Mouse (Mus musculus): Measurements from ENCODE around the gene Aloxe3.

DNA sequence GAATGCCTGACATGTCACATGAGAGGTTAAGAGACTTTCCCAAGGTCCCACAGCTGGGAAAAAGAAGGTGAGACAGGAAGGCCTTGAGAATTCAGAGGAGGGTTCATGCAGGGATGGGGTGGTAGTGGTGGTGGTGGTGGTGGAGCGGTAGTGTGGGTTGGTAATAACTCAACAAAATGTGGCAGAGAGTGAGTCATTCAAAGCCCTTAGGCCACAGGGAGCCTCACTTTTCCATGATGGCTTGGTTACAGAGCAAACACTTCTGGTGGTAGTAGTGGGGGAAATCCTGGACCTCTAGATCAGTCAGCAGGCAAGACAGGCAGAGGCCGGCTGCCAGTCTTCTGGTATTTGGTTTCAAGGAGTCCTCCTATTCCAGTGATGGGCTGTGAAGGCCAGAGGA, 46.9 kb downstream of the Aloxe3 start:
- TF ChIP-seq HCFC1 (IDR thresholded peaks at IDR 0.05; ENCODE audit: borderline replicate concordance, insufficient read depth, low read length) = no peak
- TF ChIP-seq ZNF384 (IDR thresholded peaks at IDR 0.05; ENCODE audit: low read depth, low read length) = no peak
- no peak for TF ChIP-seq CHD2 (IDR thresholded peaks at IDR 0.05; ENCODE audit: low read depth, low read length)
- no peak for TF ChIP-seq ZC3H11A (IDR thresholded peaks at IDR 0.05; ENCODE audit: borderline replicate concordance, low read depth, low read length)

Data from ES-E14 (cell line).